8 mouse cellular contexts compared by ENCODE assay signal in genomic region chrX:74329215-74329671, GRCm38 (mm10). TPM values are rescaled to one million over a fixed set of nuclear protein-coding genes. Genes with fewer than 3 reads are reported as not detected.
DNase-seq lines count a peak whose midpoint lies in the region; ATAC-seq and TF ChIP-seq lines count a peak whose summit lies in the region.

No protein-coding gene starts in this region.

- no peaks in the 10 kb centered on the region for H3K9me3 ChIP-seq in heart, postnatal 0 days (replicated peaks; ENCODE audit: control insufficient read depth, low read length)
- H3K9me3 ChIP-seq in forebrain, postnatal 0 days (ENCODE audit: low read length) = no peaks in the 10 kb centered on the region
- H3K9me3 ChIP-seq in midbrain, embryonic 11.5 days (ENCODE audit: control insufficient read depth, low read length) = no peaks in the 10 kb centered on the region

- intact Hi-C loops in heart, postnatal 14 days (cut with DNase I) = no loop called here

- H3K4me2 ChIP-seq in heart, postnatal 0 days (ENCODE audit: low read depth, low read length) = peak overlapping the region; percentile 75
- peak overlapping the region; percentile 55 for H3K4me2 ChIP-seq in forebrain, postnatal 0 days (ENCODE audit: low read depth)
- peak overlapping the region; percentile 60 for H3K4me2 ChIP-seq in midbrain, embryonic 11.5 days

- CTCF ChIA-PET in Patski (lab: Charles Lee) = no interaction called here

- DNase-seq in heart, postnatal 0 days (ENCODE audit: low spot score) = no peak
- DNase-seq in heart, postnatal 14 days = no peak
- no peak for DNase-seq in Patski (ENCODE audit: low read depth, low spot score)
- peak; percentile 44 for DNase-seq in forebrain, postnatal 0 days
- DNase-seq in midbrain, embryonic 11.5 days (ENCODE audit: low spot score, missing footprints) = peak; percentile 85
- DNase-seq in T-cell, adult 2 months (ENCODE audit: low spot score) = no peak
- no peak for DNase-seq in spleen, adult 12 weeks (ENCODE audit: low spot score)

- H3K4me3 ChIP-seq in heart, postnatal 0 days (ENCODE audit: low read depth, low read length) = peak overlapping the region; percentile 50
- peak overlapping the region; percentile 48 for H3K4me3 ChIP-seq in forebrain, postnatal 0 days (ENCODE audit: low read depth, low read length)
- peak overlapping the region; percentile 43 for H3K4me3 ChIP-seq in midbrain, embryonic 11.5 days (ENCODE audit: low read depth, low read length)

- H3K4me1 ChIP-seq in heart, postnatal 0 days (ENCODE audit: control insufficient read depth, insufficient read depth) = no peaks in the 10 kb centered on the region; the same call in 1 of the 2 replicates
- peaks cover 8% of the 10 kb centered on the region; the same call in 1 of the 2 replicates for H3K4me1 ChIP-seq in forebrain, postnatal 0 days (ENCODE audit: insufficient read depth)
- peaks cover 8% of the 10 kb centered on the region; the same call in 1 of the 2 replicates for H3K4me1 ChIP-seq in midbrain, embryonic 11.5 days (ENCODE audit: control insufficient read depth, insufficient read depth, low read length)

- POLR2A ChIA-PET in Patski (lab: Charles Lee) = interaction anchor here (0.6 to 1.6 kb wide), 2 partner anchors 18 to 39 kb away, joined by 3 to 5 read pairs; no protein-coding TSS in a partner anchor

- WGBS in heart, postnatal 0 days = 27% methylated on average over 10 of the region's 10 CpGs
- WGBS in forebrain, postnatal 0 days = 35% methylated on average over 10 of the region's 10 CpGs
- WGBS in midbrain, embryonic 11.5 days = 20% methylated on average over 9 of the region's 10 CpGs

- H3K9ac ChIP-seq in heart, postnatal 0 days (replicated peaks; ENCODE audit: low read depth, low read length) = peak overlapping the region; percentile 61; the same call in 1 of the 2 replicates
- H3K9ac ChIP-seq in forebrain, postnatal 0 days = peak overlapping the region; percentile 65
- peak overlapping the region; percentile 71 for H3K9ac ChIP-seq in midbrain, embryonic 11.5 days (ENCODE audit: low read length)

- no peak for ATAC-seq in heart, postnatal 0 days (ENCODE audit: insufficient read depth, low read depth)
- peak; percentile 6 for ATAC-seq in Patski
- peak; percentile 63 for ATAC-seq in forebrain, postnatal 0 days
- ATAC-seq in midbrain, embryonic 11.5 days (ENCODE audit: low FRiP score) = peak; percentile 68; the same call in 1 of the 2 replicates
- ATAC-seq in activated CD4-positive, CD25-positive, alpha-beta regulatory T cell, adult 4 months = no peak

- in situ Hi-C loops in Patski (cut with MboI; ENCODE audit: low pct_unique_long_range_greater_than_20kb) = no loop called here

- no peaks in the 10 kb centered on the region for H3K36me3 ChIP-seq in heart, postnatal 0 days (replicated peaks; ENCODE audit: control insufficient read depth, insufficient read depth, low read length)
- no peaks in the 10 kb centered on the region for H3K36me3 ChIP-seq in forebrain, postnatal 0 days (ENCODE audit: insufficient read depth)
- H3K36me3 ChIP-seq in midbrain, embryonic 11.5 days (ENCODE audit: control insufficient read depth, insufficient read depth, low read length) = no peaks in the 10 kb centered on the region

- no peak overlapping the region for H3K27ac ChIP-seq in heart, postnatal 0 days (ENCODE audit: low read depth)
- peak overlapping the region; percentile 85 for H3K27ac ChIP-seq in forebrain, postnatal 0 days (ENCODE audit: low read depth, low read length)
- no peak overlapping the region; the same call in 1 of the 2 replicates for H3K27ac ChIP-seq in midbrain, embryonic 11.5 days (ENCODE audit: low read depth, low read length)

- no peak for TF ChIP-seq CTCF in heart, postnatal 0 days (IDR thresholded peaks at IDR 0.05; ENCODE audit: low read depth)
- no peak for TF ChIP-seq CTCF in Patski (IDR thresholded peaks at IDR 0.05)
- TF ChIP-seq CTCF in forebrain, postnatal 0 days (IDR thresholded peaks at IDR 0.05; ENCODE audit: low read depth) = no peak

- TF ChIP-seq EP300 in heart, postnatal 0 days (IDR thresholded peaks at IDR 0.05; ENCODE audit: low read depth) = no peak

- H3K27me3 ChIP-seq in heart, postnatal 0 days (ENCODE audit: control insufficient read depth, insufficient read depth, low read length) = no peaks in the 10 kb centered on the region
- H3K27me3 ChIP-seq in Patski = peaks cover 8% of the 10 kb centered on the region
- no peaks in the 10 kb centered on the region for H3K27me3 ChIP-seq in forebrain, postnatal 0 days (ENCODE audit: insufficient read depth, low read length)
- H3K27me3 ChIP-seq in midbrain, embryonic 11.5 days (ENCODE audit: control insufficient read depth, insufficient read depth, low read length) = no peaks in the 10 kb centered on the region

RNA-seq across cellular contexts. Expression of gene Plxna3, which starts 0.4 kb away (rescaled TPM):
- total RNA-seq in heart, postnatal 0 days (2014; rRNA removed; ENCODE audit: low replicate concordance) = 12.9 and 15.9 TPM in 2 replicates
- polyA plus RNA-seq in heart, postnatal 0 days (2015; fragmentation: Nextera tagmentation; extraction: Ambion mirVana) = 0.59 TPM in 2 replicates
- total RNA-seq in heart, postnatal 14 days (2021) = 1 to 10 TPM in 1 of 2 experiments, under 1 TPM in 1; 0.98 to 1.1 TPM
- polyA plus RNA-seq in Patski (2021) = 15.5 TPM
- total RNA-seq in forebrain, postnatal 0 days (2014; rRNA removed) = 109 and 143 TPM in 2 replicates
- polyA plus RNA-seq in forebrain, postnatal 0 days (2015; fragmentation: Nextera tagmentation; extraction: Ambion mirVana) = 17.7 and 22.9 TPM in 2 replicates
- 13.7 and 19.8 TPM in 2 replicates for polyA plus RNA-seq in midbrain, embryonic 11.5 days (2014; fragmentation: Nextera tagmentation; extraction: Ambion mirVana)
- 1 to 10 TPM in 1 of 2 experiments, under 1 TPM in 1; 0.74 to 2.5 TPM for polyA plus RNA-seq in activated CD4-positive, CD25-positive, alpha-beta regulatory T cell, adult 4 months (2017; shearing (Covaris generic))

RNA-seq across cellular contexts. Expression of gene Fam50a, which starts 16.4 kb away (rescaled TPM):
- total RNA-seq in heart, postnatal 0 days (2014; rRNA removed; ENCODE audit: low replicate concordance) = 2.4 and 9.8 TPM in 2 replicates
- 40.3 and 41.3 TPM in 2 replicates for polyA plus RNA-seq in heart, postnatal 0 days (2015; fragmentation: Nextera tagmentation; extraction: Ambion mirVana)
- 10 to 100 TPM; 28.5 to 28.6 TPM for total RNA-seq in heart, postnatal 14 days (2021)
- 131 TPM for polyA plus RNA-seq in Patski (2021)
- total RNA-seq in forebrain, postnatal 0 days (2014; rRNA removed) = 16.2 and 16.8 TPM in 2 replicates
- 49.6 and 64.3 TPM in 2 replicates for polyA plus RNA-seq in forebrain, postnatal 0 days (2015; fragmentation: Nextera tagmentation; extraction: Ambion mirVana)
- 58.1 and 59.2 TPM in 2 replicates for polyA plus RNA-seq in midbrain, embryonic 11.5 days (2014; fragmentation: Nextera tagmentation; extraction: Ambion mirVana)
- polyA plus RNA-seq in activated CD4-positive, CD25-positive, alpha-beta regulatory T cell, adult 4 months (2017; shearing (Covaris generic)) = 10 to 100 TPM; 63.2 to 71.0 TPM

RNA-seq across cellular contexts. Expression of gene Lage3, which starts 24.2 kb away (rescaled TPM):
- 61.1 and 76.7 TPM in 2 replicates for total RNA-seq in heart, postnatal 0 days (2014; rRNA removed; ENCODE audit: low replicate concordance)
- polyA plus RNA-seq in heart, postnatal 0 days (2015; fragmentation: Nextera tagmentation; extraction: Ambion mirVana) = 83.9 and 94.9 TPM in 2 replicates
- total RNA-seq in heart, postnatal 14 days (2021) = 10 to 100 TPM; 34.7 to 38.3 TPM
- 42.5 TPM for polyA plus RNA-seq in Patski (2021)
- 62.5 and 67.3 TPM in 2 replicates for total RNA-seq in forebrain, postnatal 0 days (2014; rRNA removed)
- 68.7 and 80.4 TPM in 2 replicates for polyA plus RNA-seq in forebrain, postnatal 0 days (2015; fragmentation: Nextera tagmentation; extraction: Ambion mirVana)
- 110 and 118 TPM in 2 replicates for polyA plus RNA-seq in midbrain, embryonic 11.5 days (2014; fragmentation: Nextera tagmentation; extraction: Ambion mirVana)
- polyA plus RNA-seq in activated CD4-positive, CD25-positive, alpha-beta regulatory T cell, adult 4 months (2017; shearing (Covaris generic)) = 10 to 100 TPM; 70.4 to 87.6 TPM

RNA-seq across cellular contexts. Expression of gene Gdi1, which starts 24.4 kb away (rescaled TPM):
- 62.1 and 81.6 TPM in 2 replicates for total RNA-seq in heart, postnatal 0 days (2014; rRNA removed; ENCODE audit: low replicate concordance)
- 72.1 and 75.5 TPM in 2 replicates for polyA plus RNA-seq in heart, postnatal 0 days (2015; fragmentation: Nextera tagmentation; extraction: Ambion mirVana)
- total RNA-seq in heart, postnatal 14 days (2021) = 10 to 100 TPM; 77.6 to 90.8 TPM
- polyA plus RNA-seq in Patski (2021) = 383 TPM
- total RNA-seq in forebrain, postnatal 0 days (2014; rRNA removed) = 457 and 498 TPM in 2 replicates
- 761 and 979 TPM in 2 replicates for polyA plus RNA-seq in forebrain, postnatal 0 days (2015; fragmentation: Nextera tagmentation; extraction: Ambion mirVana)
- 430 and 451 TPM in 2 replicates for polyA plus RNA-seq in midbrain, embryonic 11.5 days (2014; fragmentation: Nextera tagmentation; extraction: Ambion mirVana)
- polyA plus RNA-seq in activated CD4-positive, CD25-positive, alpha-beta regulatory T cell, adult 4 months (2017; shearing (Covaris generic)) = 100 to 1,000 TPM; 176 to 227 TPM

RNA-seq across cellular contexts. Expression of gene Atp6ap1, which starts 32.3 kb away (rescaled TPM):
- 114 and 125 TPM in 2 replicates for total RNA-seq in heart, postnatal 0 days (2014; rRNA removed; ENCODE audit: low replicate concordance)
- 92.3 and 92.8 TPM in 2 replicates for polyA plus RNA-seq in heart, postnatal 0 days (2015; fragmentation: Nextera tagmentation; extraction: Ambion mirVana)
- 100 to 1,000 TPM; 122 TPM for total RNA-seq in heart, postnatal 14 days (2021)
- polyA plus RNA-seq in Patski (2021) = 260 TPM
- 215 and 250 TPM in 2 replicates for total RNA-seq in forebrain, postnatal 0 days (2014; rRNA removed)
- polyA plus RNA-seq in forebrain, postnatal 0 days (2015; fragmentation: Nextera tagmentation; extraction: Ambion mirVana) = 260 and 318 TPM in 2 replicates
- 101 and 106 TPM in 2 replicates for polyA plus RNA-seq in midbrain, embryonic 11.5 days (2014; fragmentation: Nextera tagmentation; extraction: Ambion mirVana)
- polyA plus RNA-seq in activated CD4-positive, CD25-positive, alpha-beta regulatory T cell, adult 4 months (2017; shearing (Covaris generic)) = 100 to 1,000 TPM; 139 to 153 TPM

Comparison
In these comparisons a context has a peak if more than half of its experiments do, and no peak if none do; other contexts are left out.
1. ATAC-seq: peak in Patski (single experiment), forebrain, postnatal 0 days (single experiment) and midbrain, embryonic 11.5 days (single experiment); none in heart, postnatal 0 days (single experiment) and activated CD4-positive, CD25-positive, alpha-beta regulatory T cell, adult 4 months (single experiment).
2. DNase-seq: peak in forebrain, postnatal 0 days (single experiment) and midbrain, embryonic 11.5 days (single experiment); none in heart, postnatal 0 days (single experiment), heart, postnatal 14 days (0 of 2), Patski (single experiment), T-cell, adult 2 months (single experiment) and spleen, adult 12 weeks (single experiment).
3. Peak in every context shown above with its lines, with median percentiles within 50 percentile points of each other: H3K4me2 ChIP-seq, H3K4me3 ChIP-seq and H3K9ac ChIP-seq.